Mouse (Mus musculus): ENCODE measurements around the gene Pkp2. TPM values are rescaled to one million over a fixed set of nuclear protein-coding genes. Genes with fewer than 3 reads are reported as not detected.
A peak's percentile ranks its signal among the peaks of the same experiment; 100 is the strongest.
"Not testable (repeated sequence)": the region's sequence is repeated elsewhere in the genome, so short reads cannot be mapped to it uniquely, and the experiment has no call there.

Pkp2 gene
- polyA plus RNA-seq (2012; rRNA removed): 19.8 and 20.1 TPM in 2 replicates

- peak; percentile 64 for DNase-seq (ENCODE audit: low spot score)
Observed at GRCm38 (mm10) chr16:16213079-16213760, at the start of gene Pkp2. Gene Pkp2, plus strand, starts transcription at chr16:16213318.

GRCm38 (mm10) chr16:16197374-16197773 lies 15.7 kb upstream of the Pkp2 start:
- no peak for DNase-seq (ENCODE audit: low spot score)

GRCm38 (mm10) chr16:16201991-16202390 lies 11.1 kb upstream of the Pkp2 start:
- not testable (repeated sequence) for DNase-seq (ENCODE audit: low spot score)

- no peak for DNase-seq (ENCODE audit: low spot score)
Observed at GRCm38 (mm10) chr16:16204648-16205047, 8.5 kb upstream of the Pkp2 start.

GRCm38 (mm10) chr16:16212723-16213078 lies 417 bp upstream of the Pkp2 start:
- no peak for DNase-seq (ENCODE audit: low spot score)

GRCm38 (mm10) chr16:16213761-16214305 lies 715 bp downstream of the Pkp2 start:
- no peak for DNase-seq (ENCODE audit: low spot score)

GRCm38 (mm10) chr16:16215645-16216387 lies 2.7 kb downstream of the Pkp2 start:
- DNase-seq (ENCODE audit: low spot score): no peak

- no peak for DNase-seq (ENCODE audit: low spot score)
Observed at GRCm38 (mm10) chr16:16216934-16217333, 3.8 kb downstream of the Pkp2 start.

GRCm38 (mm10) chr16:16219835-16220234 lies 6.7 kb downstream of the Pkp2 start:
- no peak for DNase-seq (ENCODE audit: low spot score)

- DNase-seq (ENCODE audit: low spot score): no peak
Observed at GRCm38 (mm10) chr16:16222651-16223050, 9.5 kb downstream of the Pkp2 start.

GRCm38 (mm10) chr16:16224506-16224924 lies 11.4 kb downstream of the Pkp2 start:
- DNase-seq (ENCODE audit: low spot score): no peak

- DNase-seq (ENCODE audit: low spot score): no peak
Observed at GRCm38 (mm10) chr16:16225828-16226227, 12.7 kb downstream of the Pkp2 start.

GRCm38 (mm10) chr16:16230439-16230838 lies 17.3 kb downstream of the Pkp2 start:
- no peak for DNase-seq (ENCODE audit: low spot score)

- DNase-seq (ENCODE audit: low spot score): no peak
Observed at GRCm38 (mm10) chr16:16233919-16234318, 20.8 kb downstream of the Pkp2 start.

GRCm38 (mm10) chr16:16236681-16237080 lies 23.6 kb downstream of the Pkp2 start:
- not testable (repeated sequence) for DNase-seq (ENCODE audit: low spot score)

GRCm38 (mm10) chr16:16238356-16238755 lies 25.2 kb downstream of the Pkp2 start:
- DNase-seq (ENCODE audit: low spot score): no peak

- no peak for DNase-seq (ENCODE audit: low spot score)
Observed at GRCm38 (mm10) chr16:16244711-16245110, 31.6 kb downstream of the Pkp2 start.

- DNase-seq (ENCODE audit: low spot score): no peak
Observed at GRCm38 (mm10) chr16:16250470-16250869, 37.4 kb downstream of the Pkp2 start.

GRCm38 (mm10) chr16:16253326-16254074 lies 40.4 kb downstream of the Pkp2 start:
- no peak for DNase-seq (ENCODE audit: low spot score)

GRCm38 (mm10) chr16:16255217-16255616 lies 42.1 kb downstream of the Pkp2 start:
- DNase-seq (ENCODE audit: low spot score): no peak

- no peak for DNase-seq (ENCODE audit: low spot score)
Observed at GRCm38 (mm10) chr16:16255874-16256273, 42.8 kb downstream of the Pkp2 start.

- DNase-seq (ENCODE audit: low spot score): no peak
Observed at GRCm38 (mm10) chr16:16256672-16257071, 43.6 kb downstream of the Pkp2 start.

All from urinary bladder, adult 2 months (tissue).